Mouse (Mus musculus) ES-Bruce4 (cell line): ENCODE measurements at regions not wholly inside any gene's neighbourhood (a gene's known extent, or its start where the extent isn't known, plus 50 kb on each side); places are given as distances from the start of the nearest gene placed in this dataset.

Experiments used
- CTCF ChIP-seq: IDR thresholded peaks from one replicate; pipeline ENCODE4 v1.8.1; 2011; ENCODE audit warnings: low read depth, low read length
- EP300 ChIP-seq: IDR thresholded peaks from 2 replicates; pipeline ENCODE4 v1.6.1; 2011; ENCODE audit warnings: low read depth, low read length; ENCODE audit not compliant: insufficient read depth
- POLR2A ChIP-seq: IDR thresholded peaks from one replicate; pipeline ENCODE4 v1.8.1; 2011; ENCODE audit warnings: low read length; ENCODE audit not compliant: insufficient read depth

GRCm38 (mm10) chr5:37890641-37891040, 66.3 kb upstream of the Msx1 start:
- TF ChIP-seq CTCF: no peak
- no peak for TF ChIP-seq POLR2A
- no peak for TF ChIP-seq EP300
